Mouse (Mus musculus): Measurements from ENCODE around the gene Ddb2.

GRCm38 (mm10) chr2:91281366-91281765, 44.6 kb upstream of the Ddb2 start:
- TF ChIP-seq CTCF (IDR thresholded peaks at IDR 0.05; ENCODE audit: control insufficient read depth, insufficient read depth, insufficient replicate concordance, low read depth, low read length) (no peak), POLR2A (IDR thresholded peaks at IDR 0.05; ENCODE audit: control insufficient read depth, low read depth, low read length) (no peak)
